Mouse (Mus musculus) stomach, embryonic 16.5 days (tissue): ENCODE results near the gene Dnmt3a. TPM values are rescaled to one million over a fixed set of nuclear protein-coding genes. Genes with fewer than 3 reads are reported as not detected.

Experiments
- ATAC-seq: fragments of 200-750 bp; cut with Nextera tagmentation; 2 replicates; pipeline ENCODE4 v1.8.0; 2017; ENCODE audit warnings: moderate number of reproducible peaks, moderate TSS enrichment; ENCODE audit not compliant: insufficient read depth, low FRiP score
- H3K27ac ChIP-seq: fragments of 300-500 bp; sonication (generic); 2 replicates; pipeline ENCODE4 v1.5.1; 2014; ENCODE audit warnings: low read length
- H3K27me3 ChIP-seq: fragments of 300-500 bp; sonication (generic); 2 replicates; pipeline ENCODE4 v1.6.1; 2014; ENCODE audit warnings: low read length, control low read depth, mixed read lengths; ENCODE audit not compliant: control insufficient read depth, insufficient read depth
- H3K36me3 ChIP-seq: fragments of 300-500 bp; sonication (generic); 2 replicates; pipeline ENCODE4 v1.6.1; 2014; ENCODE audit warnings: low read length; ENCODE audit not compliant: control insufficient read depth, insufficient read depth
- H3K4me1 ChIP-seq: fragments of 300-500 bp; sonication (generic); 2 replicates; pipeline ENCODE4 v1.6.1; 2014; ENCODE audit warnings: low read length, control low read depth, mixed read lengths; ENCODE audit not compliant: control insufficient read depth, insufficient read depth
- H3K4me2 ChIP-seq: fragments of 300-500 bp; sonication (generic); 2 replicates; pipeline ENCODE4 v1.6.1; 2014; ENCODE audit warnings: low read depth, low read length, mixed read lengths
- H3K4me3 ChIP-seq: fragments of 300-500 bp; sonication (generic); replicated peaks from 2 replicates; pipeline ENCODE4 v1.5.1; 2014; ENCODE audit warnings: mild to moderate bottlenecking, low read length
- H3K9ac ChIP-seq: fragments of 300-500 bp; sonication (generic); 2 replicates; pipeline ENCODE4 v1.6.1; 2014; ENCODE audit warnings: low read length
- H3K9me3 ChIP-seq: fragments of 300-500 bp; sonication (generic); replicated peaks from 2 replicates; pipeline ENCODE4 v1.6.1; 2016; ENCODE audit warnings: low read length, control low read depth; ENCODE audit not compliant: control insufficient read depth
- WGBS: fragments of 180-500 bp; shearing (Covaris S2); extraction: QIAGEN DNeasy Blood & Tissue Kit; methylation state at CpG from one replicate; pipeline ENCODE4 v1.1.7; 2014; 5-methylcytosine and 5-hydroxymethylcytosine counted together
- polyA plus RNA-seq: library from polyadenylated mRNA; unstranded; fragments of >200 nt; fragmentation: Nextera tagmentation; extraction: Ambion mirVana; gene quantifications from 2 replicates; pipeline ENCODE4 v1.2.1, GENCODE M21; 2015

Dnmt3a gene
- polyA plus RNA-seq, 1 experiment from 2014 or later: 60.4 TPM

DNA sequence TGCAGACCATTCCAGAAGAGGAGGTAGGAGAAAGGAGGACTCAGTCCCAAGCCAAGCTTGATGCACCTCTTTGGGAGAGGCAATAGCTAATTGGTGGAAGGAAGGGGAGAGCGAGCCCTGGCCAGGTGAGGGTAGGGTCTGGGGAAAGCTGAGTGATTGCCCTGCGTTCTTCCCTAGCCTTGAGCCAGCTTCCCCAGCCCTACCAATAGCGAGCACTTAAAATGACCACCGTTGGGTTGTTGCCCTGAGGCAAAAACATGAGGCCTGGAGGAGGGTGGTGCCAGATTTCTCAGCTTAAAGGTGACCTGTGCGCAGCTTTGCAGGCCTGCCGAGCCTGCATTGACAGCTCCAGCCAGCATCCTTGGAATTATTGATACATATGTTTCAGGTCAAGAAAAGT, 87.5 kb downstream of the Dnmt3a start:
- Histone ChIP-seq H3K9me3 (no peaks in the 10 kb centered on the region), H3K27me3 (no peaks in the 10 kb centered on the region), H3K4me1 (peaks cover 34% of the 10 kb centered on the region), H3K4me2 (no peak overlapping the region), H3K4me3 (no peak overlapping the region), H3K27ac (no peak overlapping the region), H3K36me3 (peaks cover 21% of the 10 kb centered on the region), H3K9ac (no peak overlapping the region)
- no peak for ATAC-seq
- WGBS: 55% methylated on average over 6 of the region's 6 CpGs

DNA sequence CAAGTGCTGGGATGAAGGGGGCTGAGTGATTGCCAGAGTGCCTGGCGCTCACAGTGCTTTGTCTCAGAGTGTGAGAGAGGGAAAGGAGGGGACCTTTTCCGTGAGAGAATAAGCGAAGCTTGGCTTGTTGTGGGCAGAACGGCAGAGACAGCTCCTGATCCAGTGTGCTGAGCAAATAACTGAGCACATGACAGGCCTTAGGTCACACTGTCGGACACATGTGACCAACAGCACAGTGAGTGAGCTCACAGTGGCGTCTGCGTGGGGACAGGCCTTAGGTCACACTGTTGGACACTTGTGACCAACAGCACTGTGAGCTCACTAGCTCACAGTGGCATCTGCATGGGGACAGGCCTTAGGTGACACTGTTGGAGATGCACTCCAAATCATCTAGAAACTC, 88.7 kb downstream of the Dnmt3a start:
- WGBS: 67% methylated on average over 7 of the region's 7 CpGs
- no peak overlapping the region for H3K4me2 ChIP-seq
- no peaks in the 10 kb centered on the region for H3K9me3 ChIP-seq
- peaks cover 29% of the 10 kb centered on the region for H3K4me1 ChIP-seq
- no peak overlapping the region for H3K27ac ChIP-seq
- no peak overlapping the region for H3K9ac ChIP-seq
- no peaks in the 10 kb centered on the region for H3K27me3 ChIP-seq
- peaks cover 31% of the 10 kb centered on the region for H3K36me3 ChIP-seq
- no peak overlapping the region for H3K4me3 ChIP-seq
- ATAC-seq: no peak

DNA sequence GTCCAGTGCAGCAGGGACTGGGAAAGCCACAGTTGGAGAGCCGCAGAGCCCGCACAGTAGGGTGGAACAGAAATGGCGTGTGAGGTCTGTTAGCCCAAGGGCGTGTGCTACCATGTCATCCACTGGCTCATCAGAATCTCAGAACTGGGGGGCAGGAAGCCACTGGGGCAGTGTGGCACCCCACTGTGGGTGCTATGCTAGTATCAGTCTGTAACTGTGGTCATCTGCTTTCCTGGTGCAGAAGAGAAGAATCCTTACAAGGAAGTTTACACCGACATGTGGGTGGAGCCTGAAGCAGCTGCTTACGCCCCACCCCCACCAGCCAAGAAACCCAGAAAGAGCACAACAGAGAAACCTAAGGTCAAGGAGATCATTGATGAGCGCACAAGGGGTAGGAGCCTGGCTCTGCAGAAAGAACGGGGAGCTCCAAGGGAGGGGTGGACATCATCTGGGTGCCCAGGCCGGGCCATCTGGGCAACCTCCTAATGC, 91.3 kb downstream of the Dnmt3a start:
- Histone ChIP-seq H3K4me1 (peaks cover 11% of the 10 kb centered on the region), H3K4me3 (no peak overlapping the region)
- WGBS: 88% methylated on average over 9 of the region's 9 CpGs

DNA sequence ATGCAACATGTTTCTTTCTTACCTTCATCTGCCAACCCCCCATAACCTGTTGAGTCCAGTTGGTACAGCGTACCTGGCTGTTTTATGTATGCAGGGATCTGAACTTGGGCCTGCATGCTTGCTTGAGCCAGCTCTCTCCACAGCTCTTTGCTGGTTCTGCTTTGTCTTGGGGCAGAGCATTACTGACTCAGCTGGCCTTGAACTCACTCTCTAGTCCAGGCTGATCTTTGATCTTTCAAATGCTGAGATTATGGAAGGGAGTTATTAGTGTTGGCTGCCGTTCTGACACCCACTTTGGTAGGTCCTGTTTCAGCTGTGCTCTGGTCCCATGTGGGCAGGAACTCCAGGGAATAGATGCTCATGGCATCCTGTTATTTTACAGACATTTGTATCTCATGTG, 93.0 kb downstream of the Dnmt3a start:
- Histone ChIP-seq H3K4me1 (no peaks in the 10 kb centered on the region), H3K9ac (no peak overlapping the region), H3K27ac (no peak overlapping the region), H3K4me3 (no peak overlapping the region), H3K27me3 (no peaks in the 10 kb centered on the region), H3K4me2 (no peak overlapping the region), H3K36me3 (peaks cover 56% of the 10 kb centered on the region), H3K9me3 (no peaks in the 10 kb centered on the region)
- 84% methylated on average over 2 of the region's 2 CpGs for WGBS
- ATAC-seq: no peak

More for the DNA sequence above, 91.3 kb downstream of the Dnmt3a start:
- Histone ChIP-seq H3K27me3 (no peaks in the 10 kb centered on the region), H3K9me3 (no peaks in the 10 kb centered on the region), H3K9ac (no peak overlapping the region), H3K4me2 (no peak overlapping the region), H3K27ac (no peak overlapping the region), H3K36me3 (peaks cover 49% of the 10 kb centered on the region)
- ATAC-seq: no peak

DNA sequence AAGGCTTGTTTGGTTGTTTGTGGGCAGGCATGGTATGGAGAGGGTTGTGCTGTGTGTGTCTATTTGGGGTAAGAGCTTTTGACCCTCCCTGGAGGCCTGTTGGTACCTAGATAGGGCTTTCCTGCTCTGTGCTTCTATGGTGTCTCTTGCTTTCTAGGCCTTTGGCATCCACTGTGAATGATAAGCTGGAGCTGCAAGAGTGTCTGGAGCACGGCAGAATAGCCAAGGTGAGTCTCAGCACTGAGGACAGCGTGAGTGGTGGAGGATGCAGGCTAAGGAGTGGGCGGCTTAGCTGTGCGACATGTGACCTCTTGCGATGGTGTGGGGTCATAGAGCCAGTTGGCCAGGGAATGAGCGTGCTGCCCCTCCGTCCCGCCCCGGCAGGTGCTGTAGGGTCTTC, 99.6 kb downstream of the Dnmt3a start:
- Histone ChIP-seq H3K9ac (no peak overlapping the region), H3K27me3 (no peaks in the 10 kb centered on the region), H3K4me3 (no peak overlapping the region), H3K4me1 (no peaks in the 10 kb centered on the region), H3K9me3 (no peaks in the 10 kb centered on the region), H3K27ac (no peak overlapping the region), H3K4me2 (no peak overlapping the region), H3K36me3 (peaks cover 44% of the 10 kb centered on the region)
- WGBS: 93% methylated on average over 9 of the region's 9 CpGs
- no peak for ATAC-seq

DNA sequence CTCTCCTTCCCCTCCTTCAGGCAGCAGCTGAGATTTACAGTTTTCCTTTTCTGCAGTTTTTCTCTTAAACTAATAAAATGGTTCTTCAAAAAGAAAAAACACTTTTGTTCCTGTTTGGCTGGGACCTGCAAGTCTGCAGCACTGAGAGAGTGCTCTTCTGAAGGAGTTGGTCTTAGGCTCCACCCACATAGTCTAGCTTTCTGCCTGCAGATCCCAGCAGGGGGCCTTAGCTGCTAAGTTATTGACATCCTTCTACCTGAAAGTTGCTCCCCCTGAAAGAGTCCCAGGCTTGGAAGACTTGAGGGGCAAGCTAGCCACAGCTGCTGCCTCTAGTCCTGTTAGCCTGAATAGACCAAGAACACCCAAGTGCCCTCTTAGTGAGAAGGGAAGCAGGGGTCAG, 100.5 kb downstream of the Dnmt3a start:
- H3K4me1 ChIP-seq: no peaks in the 10 kb centered on the region
- H3K9me3 ChIP-seq: no peaks in the 10 kb centered on the region
- no peak for ATAC-seq
- H3K4me2 ChIP-seq: no peak overlapping the region
- H3K4me3 ChIP-seq: no peak overlapping the region
- H3K9ac ChIP-seq: no peak overlapping the region
- H3K27me3 ChIP-seq: no peaks in the 10 kb centered on the region
- peaks cover 42% of the 10 kb centered on the region for H3K36me3 ChIP-seq
- no peak overlapping the region for H3K27ac ChIP-seq

DNA sequence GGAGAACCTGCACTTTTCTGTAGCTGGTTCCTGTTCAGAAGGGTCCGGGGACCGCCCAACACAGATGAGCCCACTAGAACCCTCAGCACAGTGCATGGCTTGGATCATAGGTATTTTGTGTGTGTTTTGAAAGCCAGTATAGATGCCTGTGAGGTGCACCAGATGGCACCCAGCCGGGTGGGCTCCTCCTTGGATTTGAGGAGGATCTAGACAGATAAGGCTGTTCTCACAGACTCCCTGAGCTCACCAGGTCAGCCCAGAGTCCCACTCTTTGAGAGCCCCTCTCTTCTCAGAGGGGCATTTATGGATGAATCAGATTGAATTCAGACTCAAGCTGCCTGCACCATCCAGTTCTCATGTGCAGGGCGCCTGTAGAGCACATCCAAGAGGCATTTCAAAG, 101.2 kb downstream of the Dnmt3a start:
- Histone ChIP-seq H3K4me3 (no peak overlapping the region), H3K9ac (no peak overlapping the region), H3K36me3 (peaks cover 35% of the 10 kb centered on the region), H3K4me2 (no peak overlapping the region), H3K9me3 (no peaks in the 10 kb centered on the region), H3K27me3 (no peaks in the 10 kb centered on the region), H3K27ac (no peak overlapping the region), H3K4me1 (no peaks in the 10 kb centered on the region)
- no peak for ATAC-seq
- 82% methylated on average over 4 of the region's 4 CpGs for WGBS

DNA sequence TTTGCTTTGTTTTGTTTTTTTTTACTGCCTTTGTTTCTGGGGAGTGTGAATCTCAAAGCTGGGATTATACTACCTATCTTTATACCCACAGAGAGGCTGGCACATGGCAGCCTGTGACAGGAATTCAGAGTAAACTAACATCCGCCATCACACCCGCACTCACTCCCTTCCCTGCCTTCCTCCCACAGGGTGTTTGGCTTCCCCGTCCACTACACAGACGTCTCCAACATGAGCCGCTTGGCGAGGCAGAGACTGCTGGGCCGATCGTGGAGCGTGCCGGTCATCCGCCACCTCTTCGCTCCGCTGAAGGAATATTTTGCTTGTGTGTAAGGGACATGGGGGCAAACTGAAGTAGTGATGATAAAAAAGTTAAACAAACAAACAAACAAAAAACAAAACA, 101.6 kb downstream of the Dnmt3a start:
- Histone ChIP-seq H3K27ac (no peak overlapping the region), H3K4me2 (no peak overlapping the region), H3K4me3 (no peak overlapping the region), H3K9ac (no peak overlapping the region), H3K4me1 (no peaks in the 10 kb centered on the region), H3K9me3 (no peaks in the 10 kb centered on the region), H3K36me3 (peaks cover 30% of the 10 kb centered on the region), H3K27me3 (no peaks in the 10 kb centered on the region)
- 80% methylated on average over 13 of the region's 13 CpGs for WGBS
- ATAC-seq: no peak

DNA sequence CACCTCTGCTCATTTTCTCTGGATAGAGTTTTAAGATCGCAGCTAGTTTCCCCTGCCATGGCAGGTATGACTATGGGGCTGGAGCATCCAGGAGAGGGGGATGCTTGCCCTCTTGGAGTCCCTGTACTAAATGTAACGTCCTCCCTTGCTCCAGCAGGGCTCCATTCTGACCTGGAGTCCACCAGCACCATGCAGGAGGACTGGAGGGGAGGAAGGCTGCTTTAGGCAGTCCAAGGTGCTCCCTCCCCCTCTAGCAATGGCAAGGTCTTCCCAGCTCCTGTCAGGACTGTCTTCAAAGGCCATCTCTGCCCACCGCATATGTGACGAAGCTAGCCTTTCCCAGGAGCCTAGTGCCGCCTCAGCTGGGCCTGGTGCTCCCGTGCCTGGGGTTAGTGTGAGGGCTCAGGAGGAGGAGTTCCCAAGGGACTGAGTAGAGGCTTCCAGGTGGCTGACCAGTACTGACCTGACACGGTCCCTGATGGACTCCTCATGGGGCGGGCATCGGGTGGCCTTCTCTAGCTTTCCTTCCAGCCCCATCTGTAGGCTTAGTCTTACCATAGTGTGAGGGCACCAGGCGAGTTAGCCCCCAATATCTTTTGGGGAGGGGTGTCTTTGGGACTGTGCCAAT, 104.8 kb downstream of the Dnmt3a start:
- 0 out of 2 replicates have a peak, but pooled peaks have one; percentile 30 for ATAC-seq
- WGBS: 66% methylated on average over 10 of the region's 10 CpGs

More for the DNA sequence above, 104.8 kb downstream of the Dnmt3a start:
- Histone ChIP-seq H3K4me2 (no peak overlapping the region), H3K9me3 (no peaks in the 10 kb centered on the region), H3K4me1 (no peaks in the 10 kb centered on the region), H3K36me3 (peaks cover 17% of the 10 kb centered on the region), H3K27me3 (no peaks in the 10 kb centered on the region), H3K9ac (no peak overlapping the region), H3K27ac (no peak overlapping the region), H3K4me3 (no peak overlapping the region)
